Mouse (Mus musculus): ENCODE data around the gene Cer1. TPM values are rescaled to one million over a fixed set of nuclear protein-coding genes. Genes with fewer than 3 reads are reported as not detected.

Gene Cer1
- total RNA-seq (2014; rRNA removed) (not detected in 2 replicates), polyA plus RNA-seq (2015; fragmentation: Nextera tagmentation; extraction: Ambion mirVana) (not detected in 2 replicates)

DNA sequence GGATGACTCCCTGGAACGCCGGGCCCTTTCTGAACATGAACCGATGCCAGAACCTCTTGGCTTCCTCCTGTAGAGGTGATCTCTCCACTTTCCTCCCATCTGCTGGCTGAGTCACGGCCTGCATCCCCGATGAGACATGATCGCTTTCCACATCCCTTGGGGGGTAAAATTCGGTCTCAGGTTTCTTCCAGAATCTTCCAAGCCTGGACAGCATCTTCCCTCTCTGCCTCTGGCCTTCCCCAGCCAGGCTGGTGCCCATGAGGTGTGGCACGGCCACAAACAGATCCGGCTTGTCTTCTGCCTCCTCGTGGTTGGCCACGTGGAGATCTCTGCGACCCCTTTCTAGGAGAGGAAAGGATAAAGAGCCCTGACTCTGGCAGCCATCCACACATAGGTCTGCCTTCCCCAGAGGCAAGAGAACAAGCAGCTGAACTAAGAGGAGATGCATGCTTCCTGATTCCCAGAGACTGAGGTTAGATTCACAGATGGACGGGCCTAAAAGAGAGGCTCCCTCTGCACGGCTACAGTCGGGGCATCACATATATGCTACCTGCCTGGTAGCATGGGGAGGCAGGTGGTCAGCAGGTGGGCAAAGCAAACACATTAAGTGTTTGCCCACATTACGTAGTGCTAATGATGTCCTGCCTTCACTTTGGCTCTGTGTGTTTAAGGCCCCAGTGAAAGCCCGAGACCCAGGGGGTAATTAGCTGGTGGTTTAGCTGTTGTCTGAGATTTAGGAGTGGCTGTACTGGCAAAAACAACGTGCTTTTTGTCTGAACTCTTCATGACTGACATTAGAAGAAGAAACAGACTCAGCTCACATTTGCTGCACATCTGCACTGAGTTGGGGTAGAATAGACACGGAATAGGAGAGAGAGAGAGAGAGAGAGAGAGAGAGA, at the start of gene Cer1:
Cer1 (minus strand) TSS at position 513 of the 899 bp plus-strand sequence.
- Histone ChIP-seq H3K4me1 (ENCODE audit: insufficient read depth, low read length) (no peaks in the 10 kb centered on the region), H3K9ac (replicated peaks; ENCODE audit: low read length, poor library complexity, severe bottlenecking) (no peak within 1 kb of the TSS), H3K27me3 (ENCODE audit: insufficient read depth, low read length) (no peaks in the 10 kb centered on the region), H3K36me3 (ENCODE audit: insufficient read depth, low read length) (no peaks in the 10 kb centered on the region), H3K4me3 (ENCODE audit: low read depth, low read length) (no peak within 1 kb of the TSS), H3K4me2 (ENCODE audit: low read depth, low read length, poor library complexity, severe bottlenecking) (no peak within 1 kb of the TSS), H3K9me3 (ENCODE audit: low read length) (no peaks in the 10 kb centered on the region), H3K27ac (ENCODE audit: low read depth, low read length) (no peak within 1 kb of the TSS)
- TF ChIP-seq CTCF (IDR thresholded peaks at IDR 0.05), result no peak
- WGBS, result 74% methylated on average over 18 of the region's 19 CpGs
- no peak for DNase-seq (ENCODE audit: low spot score)
- no peak for ATAC-seq (ENCODE audit: low FRiP score)

DNA sequence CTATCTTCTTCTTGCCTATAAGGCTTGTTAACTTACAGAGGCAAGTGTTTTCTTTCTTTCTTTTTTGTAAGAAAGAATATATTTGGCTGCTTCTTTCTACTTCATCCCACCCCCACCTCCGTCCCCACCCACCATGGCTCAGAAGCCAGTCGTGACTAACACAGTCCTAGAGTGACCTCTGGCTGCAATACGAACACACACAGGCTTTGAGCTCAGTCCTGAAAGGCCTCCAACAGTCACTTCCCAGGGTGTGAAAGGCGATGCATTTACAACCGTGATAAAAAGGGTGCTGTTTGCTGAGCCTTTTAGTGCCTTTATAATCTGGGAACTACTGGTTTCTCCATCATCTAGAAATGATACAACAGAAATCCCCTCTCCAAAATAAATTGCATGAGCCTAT, 49.4 kb upstream of the Cer1 start:
- Histone ChIP-seq H3K4me2 (ENCODE audit: low read depth, low read length, poor library complexity, severe bottlenecking) (peak overlapping the region; percentile 29; the same call in 1 of the 2 replicates), H3K27ac (ENCODE audit: low read depth, low read length) (no peak overlapping the region), H3K9me3 (ENCODE audit: low read length) (no peaks in the 10 kb centered on the region), H3K4me1 (ENCODE audit: insufficient read depth, low read length) (no peaks in the 10 kb centered on the region), H3K36me3 (ENCODE audit: insufficient read depth, low read length) (no peaks in the 10 kb centered on the region), H3K4me3 (ENCODE audit: low read depth, low read length) (no peak overlapping the region), H3K27me3 (ENCODE audit: insufficient read depth, low read length) (no peaks in the 10 kb centered on the region), H3K9ac (replicated peaks; ENCODE audit: low read length, poor library complexity, severe bottlenecking) (no peak overlapping the region)
- DNase-seq (ENCODE audit: low spot score), result peak; percentile 90
- WGBS, result 10% methylated on average over 5 of the region's 5 CpGs
- peak; percentile 91 for ATAC-seq (ENCODE audit: low FRiP score)
- TF ChIP-seq CTCF (IDR thresholded peaks at IDR 0.05), result peak; percentile 76

GRCm38 (mm10) chr4:82933698-82934210, 48.8 kb upstream of the Cer1 start:
- TF ChIP-seq CTCF (IDR thresholded peaks at IDR 0.05), result peak; percentile 97
- 5% methylated on average over 14 of the region's 14 CpGs for WGBS
- 0 out of 2 replicates have a peak overlapping the region, but pooled peaks have one; percentile 0 for H3K9ac ChIP-seq (replicated peaks; ENCODE audit: low read length, poor library complexity, severe bottlenecking)

DNA sequence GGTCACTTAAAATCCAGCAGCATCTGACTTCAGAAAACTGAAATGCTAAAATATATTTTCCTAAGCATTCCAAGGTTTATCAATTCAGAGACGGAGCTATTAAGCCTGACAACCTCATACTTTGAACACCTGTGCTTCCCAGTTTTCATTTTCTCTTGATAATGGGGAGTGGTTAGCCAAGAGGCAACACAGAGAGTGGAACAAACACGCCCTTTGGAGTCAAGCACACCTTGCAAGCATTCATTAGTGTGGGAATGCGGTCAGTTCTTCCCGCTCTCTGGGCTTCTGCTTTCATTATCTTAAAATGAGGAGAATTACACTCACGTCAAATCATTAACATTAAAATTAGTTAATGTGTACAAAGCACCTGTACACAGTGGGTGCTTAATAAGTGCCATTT, 45.1 kb upstream of the Cer1 start:
- no peak for TF ChIP-seq CTCF (IDR thresholded peaks at IDR 0.05)
- ATAC-seq (ENCODE audit: low FRiP score), result no peak
- no peaks in the 10 kb centered on the region for H3K36me3 ChIP-seq (ENCODE audit: insufficient read depth, low read length)
- no peak overlapping the region for H3K4me3 ChIP-seq (ENCODE audit: low read depth, low read length)
- H3K27me3 ChIP-seq (ENCODE audit: insufficient read depth, low read length), result no peaks in the 10 kb centered on the region
- DNase-seq (ENCODE audit: low spot score), result no peak
- H3K9me3 ChIP-seq (ENCODE audit: low read length), result no peaks in the 10 kb centered on the region
- no peak overlapping the region for H3K9ac ChIP-seq (replicated peaks; ENCODE audit: low read length, poor library complexity, severe bottlenecking)
- WGBS, result 86% methylated on average over 5 of the region's 5 CpGs
- H3K4me2 ChIP-seq (ENCODE audit: low read depth, low read length, poor library complexity, severe bottlenecking), result no peak overlapping the region
- no peak overlapping the region for H3K27ac ChIP-seq (ENCODE audit: low read depth, low read length)
- no peaks in the 10 kb centered on the region for H3K4me1 ChIP-seq (ENCODE audit: insufficient read depth, low read length)

More at GRCm38 (mm10) chr4:82933698-82934210, 48.8 kb upstream of the Cer1 start:
- H3K4me3 ChIP-seq (ENCODE audit: low read depth, low read length), result no peak overlapping the region; the same call in 1 of the 2 replicates
- H3K4me1 ChIP-seq (ENCODE audit: insufficient read depth, low read length), result no peaks in the 10 kb centered on the region
- no peaks in the 10 kb centered on the region for H3K27me3 ChIP-seq (ENCODE audit: insufficient read depth, low read length)
- ATAC-seq (ENCODE audit: low FRiP score), result peak; percentile 57
- H3K27ac ChIP-seq (ENCODE audit: low read depth, low read length), result no peak overlapping the region
- H3K4me2 ChIP-seq (ENCODE audit: low read depth, low read length, poor library complexity, severe bottlenecking), result peak overlapping the region; percentile 29
- DNase-seq (ENCODE audit: low spot score), result peak; percentile 93
- no peaks in the 10 kb centered on the region for H3K9me3 ChIP-seq (ENCODE audit: low read length)
- no peaks in the 10 kb centered on the region for H3K36me3 ChIP-seq (ENCODE audit: insufficient read depth, low read length)

GRCm38 (mm10) chr4:82921962-82922361, 37.0 kb upstream of the Cer1 start:
- H3K9me3 ChIP-seq (ENCODE audit: low read length), result no peaks in the 10 kb centered on the region
- no peak overlapping the region for H3K4me3 ChIP-seq (ENCODE audit: low read depth, low read length)
- H3K27ac ChIP-seq (ENCODE audit: low read depth, low read length), result no peak overlapping the region
- 86% methylated on average over 4 of the region's 4 CpGs for WGBS
- H3K4me1 ChIP-seq (ENCODE audit: insufficient read depth, low read length), result no peaks in the 10 kb centered on the region
- no peak for ATAC-seq (ENCODE audit: low FRiP score)
- TF ChIP-seq CTCF (IDR thresholded peaks at IDR 0.05), result no peak
- H3K9ac ChIP-seq (replicated peaks; ENCODE audit: low read length, poor library complexity, severe bottlenecking), result no peak overlapping the region
- H3K4me2 ChIP-seq (ENCODE audit: low read depth, low read length, poor library complexity, severe bottlenecking), result no peak overlapping the region
- no peak for DNase-seq (ENCODE audit: low spot score)
- no peaks in the 10 kb centered on the region for H3K36me3 ChIP-seq (ENCODE audit: insufficient read depth, low read length)
- H3K27me3 ChIP-seq (ENCODE audit: insufficient read depth, low read length), result no peaks in the 10 kb centered on the region

DNA sequence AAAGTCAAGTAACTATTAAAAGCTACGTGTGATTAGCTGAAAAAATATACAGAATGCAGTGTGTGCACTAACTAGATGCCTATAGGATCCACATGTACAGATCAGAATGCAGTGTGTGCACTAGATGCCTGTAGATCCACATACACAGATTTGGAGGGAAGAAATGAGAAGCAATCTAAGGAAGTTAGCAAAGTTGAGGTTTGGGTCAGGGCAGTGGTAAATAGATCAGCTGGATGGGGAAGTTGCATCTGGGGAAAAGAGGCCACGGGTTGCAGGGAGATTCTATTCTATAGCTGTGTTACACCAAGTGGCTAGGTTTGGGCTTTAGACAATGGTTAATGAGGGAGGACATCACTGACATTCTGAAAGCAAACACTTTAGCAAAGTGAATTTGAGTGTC, 33.7 kb upstream of the Cer1 start:
- Histone ChIP-seq H3K4me1 (ENCODE audit: insufficient read depth, low read length) (peaks cover 2% of the 10 kb centered on the region; the same call in 1 of the 2 replicates), H3K9me3 (ENCODE audit: low read length) (no peaks in the 10 kb centered on the region), H3K4me3 (ENCODE audit: low read depth, low read length) (no peak overlapping the region), H3K4me2 (ENCODE audit: low read depth, low read length, poor library complexity, severe bottlenecking) (no peak overlapping the region), H3K27me3 (ENCODE audit: insufficient read depth, low read length) (no peaks in the 10 kb centered on the region), H3K27ac (ENCODE audit: low read depth, low read length) (no peak overlapping the region), H3K36me3 (ENCODE audit: insufficient read depth, low read length) (no peaks in the 10 kb centered on the region), H3K9ac (replicated peaks; ENCODE audit: low read length, poor library complexity, severe bottlenecking) (no peak overlapping the region)
- WGBS, result 83% methylated on average over 2 of the region's 2 CpGs
- no peak for DNase-seq (ENCODE audit: low spot score)
- no peak for TF ChIP-seq CTCF (IDR thresholded peaks at IDR 0.05)
- ATAC-seq (ENCODE audit: low FRiP score), result no peak

Data from midbrain, postnatal 0 days (tissue).